Mouse (Mus musculus): ENCODE results near the gene Dcbld2. TPM values are rescaled to one million over a fixed set of nuclear protein-coding genes. Genes with fewer than 3 reads are reported as not detected.
"Not testable (repeated sequence)": the region's sequence is repeated elsewhere in the genome, so short reads cannot be mapped to it uniquely, and the experiment has no call there.

The Dcbld2 gene
- polyA plus RNA-seq, 1 experiment from 2014 or later = 16.1 TPM

GRCm38 (mm10) chr16:58450648-58451047 lies 42.4 kb downstream of the Dcbld2 start:
- Histone ChIP-seq H3K27me3 (replicated peaks) (no peaks in the 10 kb centered on the region), H3K4me2 (no peak overlapping the region), H3K9ac (no peak overlapping the region), H3K27ac (ENCODE audit: poor library complexity, severe bottlenecking) (no peak overlapping the region), H3K9me3 (replicated peaks) (no peaks in the 10 kb centered on the region), H3K36me3 (peaks cover 48% of the 10 kb centered on the region), H3K4me1 (replicated peaks) (peaks cover 20% of the 10 kb centered on the region), H3K4me3 (no peak overlapping the region)
- WGBS = 44% methylated on average over 6 of the region's 6 CpGs
- ATAC-seq (ENCODE audit: insufficient number of reproducible peaks, low FRiP score) = no peak

DNA sequence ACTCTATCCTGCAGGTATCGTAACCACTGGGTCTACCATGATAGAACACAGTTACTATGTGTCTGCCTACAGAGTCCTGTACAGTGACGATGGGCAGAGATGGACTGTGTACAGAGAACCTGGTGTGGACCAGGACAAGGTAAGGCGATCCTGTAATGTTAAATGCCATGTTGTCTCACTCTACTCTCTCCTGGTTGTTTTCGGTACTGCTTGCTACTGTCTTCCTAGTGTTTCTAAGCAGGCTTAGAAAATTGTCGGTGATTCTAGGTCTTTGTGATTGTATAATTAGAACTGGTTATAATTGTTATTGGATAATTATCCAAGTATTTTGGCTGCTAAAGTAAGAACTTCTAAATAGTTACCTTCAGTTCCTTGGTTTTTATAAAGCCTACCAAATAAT lies 43.4 kb downstream of the Dcbld2 start:
- ATAC-seq (ENCODE audit: insufficient number of reproducible peaks, low FRiP score) = no peak
- peaks cover 52% of the 10 kb centered on the region for H3K36me3 ChIP-seq
- no peak overlapping the region for H3K4me2 ChIP-seq
- no peak overlapping the region for H3K9ac ChIP-seq
- no peaks in the 10 kb centered on the region for H3K9me3 ChIP-seq (replicated peaks)
- no peak overlapping the region for H3K4me3 ChIP-seq
- no peak overlapping the region for H3K27ac ChIP-seq (ENCODE audit: poor library complexity, severe bottlenecking)
- peaks cover 20% of the 10 kb centered on the region for H3K4me1 ChIP-seq (replicated peaks)
- WGBS = 93% methylated on average over 5 of the region's 5 CpGs
- H3K27me3 ChIP-seq (replicated peaks) = no peaks in the 10 kb centered on the region

GRCm38 (mm10) chr16:58453138-58453537 lies 44.9 kb downstream of the Dcbld2 start:
- Histone ChIP-seq H3K4me2 (no peak overlapping the region), H3K27ac (ENCODE audit: poor library complexity, severe bottlenecking) (peak overlapping the region; percentile 88), H3K4me1 (replicated peaks) (peaks cover 32% of the 10 kb centered on the region), H3K9me3 (replicated peaks) (no peaks in the 10 kb centered on the region), H3K36me3 (peaks cover 55% of the 10 kb centered on the region), H3K9ac (no peak overlapping the region), H3K4me3 (no peak overlapping the region), H3K27me3 (replicated peaks) (no peaks in the 10 kb centered on the region)
- 27% methylated on average over 3 of the region's 3 CpGs for WGBS
- ATAC-seq (ENCODE audit: insufficient number of reproducible peaks, low FRiP score) = peak; percentile 89

DNA sequence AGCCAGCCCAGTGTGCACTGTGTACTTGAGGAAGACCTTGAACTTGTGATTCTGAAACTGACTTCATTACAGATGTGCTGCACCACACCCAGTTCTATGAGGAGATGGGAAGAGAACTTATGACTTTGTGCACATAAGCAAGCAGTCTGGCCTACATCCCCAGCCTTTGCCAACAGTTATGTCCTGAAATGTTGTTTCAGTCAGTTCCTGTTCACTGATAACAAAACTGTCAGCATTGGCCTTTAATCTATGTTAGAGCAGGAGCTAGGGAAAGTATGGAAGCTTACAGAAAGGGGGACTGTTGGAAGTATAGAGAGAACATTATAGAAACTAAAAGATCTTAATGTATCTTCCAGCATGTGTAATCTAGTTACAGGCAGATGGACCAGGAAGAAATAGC lies 45.6 kb downstream of the Dcbld2 start:
- no peaks in the 10 kb centered on the region for H3K27me3 ChIP-seq (replicated peaks)
- no peak overlapping the region for H3K4me3 ChIP-seq
- peak overlapping the region; percentile 88 for H3K27ac ChIP-seq (ENCODE audit: poor library complexity, severe bottlenecking)
- 0 out of 2 replicates have a peak overlapping the region, but pooled peaks have one; percentile 7 for H3K9ac ChIP-seq
- ATAC-seq (ENCODE audit: insufficient number of reproducible peaks, low FRiP score) = peak; percentile 58
- H3K36me3 ChIP-seq = peaks cover 55% of the 10 kb centered on the region
- H3K9me3 ChIP-seq (replicated peaks) = no peaks in the 10 kb centered on the region
- peaks cover 32% of the 10 kb centered on the region for H3K4me1 ChIP-seq (replicated peaks)
- H3K4me2 ChIP-seq = no peak overlapping the region

- no peaks in the 10 kb centered on the region for H3K27me3 ChIP-seq (replicated peaks)
- H3K36me3 ChIP-seq = peaks cover 52% of the 10 kb centered on the region
- peaks cover 35% of the 10 kb centered on the region for H3K4me1 ChIP-seq (replicated peaks)
- H3K27ac ChIP-seq (ENCODE audit: poor library complexity, severe bottlenecking) = peak overlapping the region; percentile 88
- H3K4me2 ChIP-seq = no peak overlapping the region
- WGBS = 59% methylated on average over 8 of the region's 8 CpGs
- H3K9me3 ChIP-seq (replicated peaks) = no peaks in the 10 kb centered on the region
- ATAC-seq (ENCODE audit: insufficient number of reproducible peaks, low FRiP score) = peak; percentile 56; the same call in 1 of the 2 replicates
- no peak overlapping the region for H3K9ac ChIP-seq
- no peak overlapping the region for H3K4me3 ChIP-seq
These were observed 46.4 kb downstream of the Dcbld2 start for GRCm38 (mm10) chr16:58454617-58455016.

- no peak overlapping the region for H3K9ac ChIP-seq
- no peak overlapping the region for H3K4me2 ChIP-seq
- ATAC-seq (ENCODE audit: insufficient number of reproducible peaks, low FRiP score) = no peak
- no peak overlapping the region for H3K4me3 ChIP-seq
- H3K27ac ChIP-seq (ENCODE audit: poor library complexity, severe bottlenecking) = no peak overlapping the region
- no peaks in the 10 kb centered on the region for H3K27me3 ChIP-seq (replicated peaks)
- peaks cover 47% of the 10 kb centered on the region for H3K36me3 ChIP-seq
- 78% methylated on average over 5 of the region's 5 CpGs for WGBS
- H3K4me1 ChIP-seq (replicated peaks) = peaks cover 39% of the 10 kb centered on the region
- no peaks in the 10 kb centered on the region for H3K9me3 ChIP-seq (replicated peaks)
These were observed 46.9 kb downstream of the Dcbld2 start for GRCm38 (mm10) chr16:58455118-58455517.

GRCm38 (mm10) chr16:58456445-58456844 lies 48.2 kb downstream of the Dcbld2 start:
- no peak overlapping the region for H3K4me2 ChIP-seq
- ATAC-seq (ENCODE audit: insufficient number of reproducible peaks, low FRiP score) = no peak
- H3K4me1 ChIP-seq (replicated peaks) = peaks cover 47% of the 10 kb centered on the region
- no peaks in the 10 kb centered on the region for H3K9me3 ChIP-seq (replicated peaks)
- 72% methylated on average over 5 of the region's 5 CpGs for WGBS
- H3K27me3 ChIP-seq (replicated peaks) = no peaks in the 10 kb centered on the region
- peaks cover 44% of the 10 kb centered on the region for H3K36me3 ChIP-seq
- H3K9ac ChIP-seq = no peak overlapping the region
- no peak overlapping the region for H3K4me3 ChIP-seq
- H3K27ac ChIP-seq (ENCODE audit: poor library complexity, severe bottlenecking) = 0 out of 2 replicates have a peak overlapping the region, but pooled peaks have one; percentile 33

DNA sequence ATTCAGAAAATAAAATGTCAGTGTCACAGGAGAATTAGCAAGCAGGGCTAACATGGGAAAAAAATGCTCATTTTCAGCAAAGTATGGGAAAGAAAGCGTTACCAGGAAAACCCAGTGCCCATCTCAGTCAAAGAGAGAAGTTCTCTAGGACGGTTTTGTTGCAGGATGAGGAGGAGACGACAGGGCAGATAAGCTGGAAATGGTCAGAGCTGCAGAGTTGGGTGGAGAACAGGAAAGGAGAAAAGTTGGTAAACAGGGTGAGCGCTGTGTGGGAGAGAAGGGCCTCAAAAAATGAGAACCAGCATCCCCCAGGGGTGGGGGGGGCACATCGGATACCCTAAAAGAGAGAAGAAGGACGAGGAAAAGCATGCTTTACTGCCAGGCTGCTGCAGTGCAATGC lies 48.7 kb downstream of the Dcbld2 start:
- H3K4me2 ChIP-seq = no peak overlapping the region
- peaks cover 45% of the 10 kb centered on the region for H3K36me3 ChIP-seq
- H3K4me1 ChIP-seq (replicated peaks) = peaks cover 46% of the 10 kb centered on the region
- ATAC-seq (ENCODE audit: insufficient number of reproducible peaks, low FRiP score) = no peak
- H3K27me3 ChIP-seq (replicated peaks) = no peaks in the 10 kb centered on the region
- H3K9me3 ChIP-seq (replicated peaks) = no peaks in the 10 kb centered on the region
- 35% methylated on average over 6 of the region's 6 CpGs for WGBS
- no peak overlapping the region for H3K4me3 ChIP-seq
- peak overlapping the region; percentile 54; the same call in 1 of the 2 replicates for H3K27ac ChIP-seq (ENCODE audit: poor library complexity, severe bottlenecking)
- H3K9ac ChIP-seq = no peak overlapping the region

- H3K4me1 ChIP-seq (replicated peaks) = peaks cover 27% of the 10 kb centered on the region
- WGBS = 12% methylated on average over 3 of the region's 3 CpGs
- H3K27ac ChIP-seq (ENCODE audit: poor library complexity, severe bottlenecking) = peak overlapping the region; percentile 86
- H3K4me2 ChIP-seq = peak overlapping the region; percentile 51
- H3K9me3 ChIP-seq (replicated peaks); H3K9ac ChIP-seq; H3K27me3 ChIP-seq (replicated peaks); H3K4me3 ChIP-seq: not testable (repeated sequence)
- H3K36me3 ChIP-seq = peaks cover 64% of the 10 kb centered on the region
- 0 out of 2 replicates have a peak, but pooled peaks have one; percentile 49 for ATAC-seq (ENCODE audit: insufficient number of reproducible peaks, low FRiP score)
These were observed 51.7 kb downstream of the Dcbld2 start for GRCm38 (mm10) chr16:58459966-58460365.

DNA sequence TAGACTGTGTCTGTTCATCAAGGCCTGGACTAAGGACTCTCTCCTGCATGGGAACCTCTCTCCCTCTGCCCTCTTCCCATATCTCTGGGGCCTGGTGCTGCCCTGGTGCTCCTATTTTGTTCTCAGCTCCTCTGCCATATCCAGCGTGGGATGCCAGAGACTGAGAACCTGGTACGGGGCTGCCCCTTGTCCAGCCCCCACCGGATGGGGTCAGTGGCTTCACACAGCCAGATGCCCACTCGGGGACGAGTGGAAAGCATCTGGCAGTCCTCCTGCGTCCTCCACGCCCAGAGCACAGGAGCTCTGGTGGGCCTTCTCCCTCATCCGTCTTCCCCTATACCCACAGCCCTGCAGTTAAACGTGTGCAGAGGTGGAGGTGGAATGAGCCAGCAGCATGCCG lies 52.1 kb downstream of the Dcbld2 start:
- H3K9ac ChIP-seq = peak overlapping the region; percentile 55; the same call in 1 of the 2 replicates

GRCm38 (mm10) chr16:58461856-58462518 lies 53.7 kb downstream of the Dcbld2 start:
- H3K36me3 ChIP-seq = peaks cover 73% of the 10 kb centered on the region
- peaks cover 31% of the 10 kb centered on the region for H3K4me1 ChIP-seq (replicated peaks)
- no peak for ATAC-seq (ENCODE audit: insufficient number of reproducible peaks, low FRiP score)
- no peak overlapping the region for H3K4me3 ChIP-seq
- H3K27me3 ChIP-seq (replicated peaks) = no peaks in the 10 kb centered on the region
- no peak overlapping the region for H3K27ac ChIP-seq (ENCODE audit: poor library complexity, severe bottlenecking)
- H3K9ac ChIP-seq = no peak overlapping the region
- no peak overlapping the region for H3K4me2 ChIP-seq
- no peaks in the 10 kb centered on the region for H3K9me3 ChIP-seq (replicated peaks)
- WGBS = 85% methylated on average over 2 of the region's 2 CpGs

More for the DNA sequence above, 52.1 kb downstream of the Dcbld2 start:
- Histone ChIP-seq H3K36me3 (peaks cover 68% of the 10 kb centered on the region), H3K27ac (ENCODE audit: poor library complexity, severe bottlenecking) (peak overlapping the region; percentile 86), H3K4me1 (replicated peaks) (peaks cover 27% of the 10 kb centered on the region), H3K4me2 (peak overlapping the region; percentile 51), H3K4me3 (0 out of 2 replicates have a peak overlapping the region, but pooled peaks have one; percentile 13), H3K9me3 (replicated peaks) (no peaks in the 10 kb centered on the region), H3K27me3 (replicated peaks) (no peaks in the 10 kb centered on the region)
- no peak for ATAC-seq (ENCODE audit: insufficient number of reproducible peaks, low FRiP score)
- WGBS = 60% methylated on average over 10 of the region's 10 CpGs

- Histone ChIP-seq H3K9me3 (replicated peaks) (no peaks in the 10 kb centered on the region), H3K27ac (ENCODE audit: poor library complexity, severe bottlenecking) (no peak overlapping the region), H3K27me3 (replicated peaks) (no peaks in the 10 kb centered on the region), H3K36me3 (peaks cover 73% of the 10 kb centered on the region), H3K4me2 (no peak overlapping the region), H3K4me3 (no peak overlapping the region), H3K9ac (no peak overlapping the region), H3K4me1 (replicated peaks) (peaks cover 26% of the 10 kb centered on the region)
- WGBS = 92% methylated on average over 2 of the region's 2 CpGs
- ATAC-seq (ENCODE audit: insufficient number of reproducible peaks, low FRiP score) = no peak
These were observed 54.3 kb downstream of the Dcbld2 start for GRCm38 (mm10) chr16:58462519-58462918.

Measured in heart, embryonic 12.5 days (tissue).